Mouse (Mus musculus) liver, adult 2 months (tissue): ENCODE results near the gene Cd163.

Source experiments
- CTCF ChIP-seq: fragments of 200-500 bp; IDR thresholded peaks from 2 replicates; pipeline ENCODE4 v1.5.1; 2011; ENCODE audit warnings: low read depth, low read length, control low read depth
- POLR2A ChIP-seq: fragments of 200-500 bp; IDR thresholded peaks from 2 replicates; pipeline ENCODE4 v1.6.1; 2011; ENCODE audit warnings: low read length, control low read depth; ENCODE audit not compliant: insufficient read depth; ENCODE audit errors: extremely low read depth

DNA sequence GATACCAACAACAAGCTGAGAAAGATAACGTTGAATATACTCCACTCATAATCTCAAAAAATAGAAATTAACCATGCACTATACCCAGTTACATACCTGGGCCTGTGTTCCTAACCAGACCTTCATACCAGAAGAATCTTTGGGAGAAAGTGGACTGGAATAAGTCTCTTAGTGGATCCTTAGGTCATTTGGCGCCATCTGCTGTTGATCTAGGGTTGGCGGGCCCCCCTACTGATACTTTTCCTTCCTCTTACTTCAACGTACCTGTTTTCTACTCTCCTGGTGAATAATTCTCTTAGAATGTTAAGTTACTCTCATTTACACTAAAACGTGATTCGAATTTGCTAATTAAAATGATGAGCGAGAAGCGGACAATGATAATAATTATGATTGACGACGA lies 74.9 kb downstream of the Cd163 start:
- TF ChIP-seq CTCF (peak; percentile 65), POLR2A (no peak)
